Mouse (Mus musculus) olfactory bulb, adult 2 months (tissue): ENCODE data around the gene Gm14296. TPM values are rescaled to one million over a fixed set of nuclear protein-coding genes. Genes with fewer than 3 reads are reported as not detected.
"Not testable (repeated sequence)": the region's sequence is repeated elsewhere in the genome, so short reads cannot be mapped to it uniquely, and the experiment has no call there.

ENCODE experiments used
- H3K27ac ChIP-seq: fragments of 200-500 bp; 2 replicates; pipeline ENCODE4 v1.5.1; 2012; ENCODE audit warnings: low read depth, low read length; ENCODE audit not compliant: insufficient read depth
- H3K4me1 ChIP-seq: fragments of 200-500 bp; 2 replicates; pipeline ENCODE4 v1.6.1; 2012; ENCODE audit warnings: low read length; ENCODE audit not compliant: control insufficient read depth, insufficient read depth
- H3K4me3 ChIP-seq: fragments of 200-500 bp; 2 replicates; pipeline ENCODE4 v1.5.1; 2012; ENCODE audit warnings: mild to moderate bottlenecking, low read depth, low read length, moderate library complexity; ENCODE audit not compliant: insufficient read depth
- WGBS: fragments of 180-500 bp; shearing (Covaris S2); methylation state at CpG from one replicate; pipeline ENCODE4 v1.1.7; 2018; 5-methylcytosine and 5-hydroxymethylcytosine counted together
- polyA plus RNA-seq: library from polyadenylated mRNA; stranded (reverse); fragments of >200 nt; gene quantifications from 2 replicates; pipeline ENCODE4 v1.2.4, GENCODE M21; 2012; ENCODE audit warnings: low replicate concordance; ENCODE audit not compliant: missing spikeins, insufficient read depth, insufficient read length

Gm14296 gene
- polyA plus RNA-seq = not detected in 2 replicates

DNA sequence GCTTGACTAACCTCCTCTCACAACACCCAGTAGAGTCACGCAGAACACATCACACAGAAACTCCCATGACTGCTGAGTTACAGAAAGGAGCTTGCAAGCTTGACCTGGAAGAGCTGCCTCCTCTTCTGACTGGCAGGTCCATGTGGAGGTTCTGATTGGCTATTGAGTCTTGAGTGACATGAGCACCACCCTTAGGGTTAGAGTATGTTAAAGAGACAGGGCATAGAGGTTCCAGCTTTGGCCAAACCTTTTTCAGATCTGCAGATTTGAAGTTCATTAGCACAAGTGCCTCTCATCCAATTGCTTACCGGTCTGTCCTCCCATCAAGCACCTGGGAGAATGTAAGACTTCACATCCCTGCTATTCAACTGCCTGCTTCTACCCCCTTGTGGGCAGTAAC, at the start of gene Gm14296:
Gene Gm14296, minus strand, starts transcription at position 101 of the 400 bp plus-strand sequence.
- H3K4me3 ChIP-seq, H3K4me1 ChIP-seq, H3K27ac ChIP-seq: not testable (repeated sequence)
- WGBS = no CpG with 5 or more reads among the region's 2 CpGs

GRCm38 (mm10) chr2:176905464-176905863, 22.1 kb downstream of the Gm14296 start:
- H3K27ac ChIP-seq, H3K4me1 ChIP-seq, H3K4me3 ChIP-seq: not testable (repeated sequence)
- WGBS = no CpG with 5 or more reads among the region's 1 CpGs

Other genes with a start within 250 kb of the Gm14296 start
- gene Gm14305, start 219.5 kb downstream of the Gm14296 start, polyA plus RNA-seq = not detected in 2 replicates
- gene Gm14295, start 129.2 kb downstream of the Gm14296 start, polyA plus RNA-seq = not detected in 2 replicates
- gene Gm14408, start 96.7 kb downstream of the Gm14296 start, polyA plus RNA-seq = not detected in 2 replicates
- gene Gm14419, start 73.1 kb upstream of the Gm14296 start, polyA plus RNA-seq = not detected in 2 replicates
- gene Gm14401, start 146.5 kb upstream of the Gm14296 start, polyA plus RNA-seq = not detected in 2 replicates